Mouse (Mus musculus): ENCODE data around the gene Atat1.
A peak's percentile ranks its signal among the peaks of the same experiment; 100 is the strongest.

The Atat1 gene

DNA sequence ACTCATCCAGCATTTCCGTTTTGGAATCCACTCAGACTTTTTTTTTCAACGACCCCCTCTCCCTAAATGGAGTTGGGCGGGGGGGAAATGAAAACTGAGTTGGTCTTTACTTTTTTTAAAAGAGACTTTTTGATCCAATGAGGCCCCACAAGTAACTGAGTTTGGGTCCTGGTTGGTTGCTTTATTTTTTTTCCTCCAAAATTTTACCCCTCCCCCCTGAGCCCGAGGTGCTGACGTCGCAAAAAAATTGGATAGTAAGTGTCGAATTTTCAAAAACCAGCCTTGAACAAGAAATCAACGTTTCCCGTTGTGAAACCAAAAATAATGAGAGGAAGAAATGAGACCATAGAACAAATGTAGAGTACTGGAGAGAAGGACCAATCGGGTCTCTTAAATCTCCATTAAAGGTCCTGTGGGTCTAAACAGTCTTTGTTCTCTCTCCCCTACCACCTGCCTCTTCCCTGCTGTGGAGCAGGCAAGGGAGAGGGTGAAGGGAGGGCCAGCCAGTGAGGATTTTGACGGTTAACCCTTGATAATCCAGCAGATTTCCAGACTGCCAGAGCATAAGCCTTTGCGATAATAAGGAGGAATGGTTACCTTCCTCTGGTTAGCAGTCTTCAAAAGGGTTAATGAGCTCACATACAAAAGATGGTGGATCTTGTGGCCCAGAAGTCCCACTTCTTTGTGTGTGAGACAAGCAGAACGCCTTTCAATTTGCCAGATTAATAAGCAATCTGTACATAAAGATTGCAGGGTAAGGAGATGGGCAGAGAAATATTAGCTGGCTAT lies 7.8 kb upstream of the Atat1 start:
- peak; percentile 81 for DNase-seq (ENCODE audit: low read depth, low spot score)

DNA sequence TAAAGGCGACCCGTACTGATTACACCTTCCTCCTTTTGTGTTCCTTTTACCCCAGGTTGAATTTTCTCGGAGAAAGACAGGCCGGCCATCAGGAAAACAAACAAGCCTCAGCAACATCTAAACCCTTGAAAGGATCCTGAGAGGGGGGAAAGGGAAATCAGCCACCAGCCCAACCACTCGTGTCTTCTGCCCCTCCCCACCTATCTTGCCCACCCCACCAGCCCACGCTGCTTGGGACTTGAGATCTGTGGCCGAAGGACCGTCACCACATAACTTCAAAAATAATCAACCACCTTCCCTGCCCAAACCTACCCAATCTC lies 7.2 kb upstream of the Atat1 start:
- DNase-seq (ENCODE audit: low read depth, low spot score): no peak

DNA sequence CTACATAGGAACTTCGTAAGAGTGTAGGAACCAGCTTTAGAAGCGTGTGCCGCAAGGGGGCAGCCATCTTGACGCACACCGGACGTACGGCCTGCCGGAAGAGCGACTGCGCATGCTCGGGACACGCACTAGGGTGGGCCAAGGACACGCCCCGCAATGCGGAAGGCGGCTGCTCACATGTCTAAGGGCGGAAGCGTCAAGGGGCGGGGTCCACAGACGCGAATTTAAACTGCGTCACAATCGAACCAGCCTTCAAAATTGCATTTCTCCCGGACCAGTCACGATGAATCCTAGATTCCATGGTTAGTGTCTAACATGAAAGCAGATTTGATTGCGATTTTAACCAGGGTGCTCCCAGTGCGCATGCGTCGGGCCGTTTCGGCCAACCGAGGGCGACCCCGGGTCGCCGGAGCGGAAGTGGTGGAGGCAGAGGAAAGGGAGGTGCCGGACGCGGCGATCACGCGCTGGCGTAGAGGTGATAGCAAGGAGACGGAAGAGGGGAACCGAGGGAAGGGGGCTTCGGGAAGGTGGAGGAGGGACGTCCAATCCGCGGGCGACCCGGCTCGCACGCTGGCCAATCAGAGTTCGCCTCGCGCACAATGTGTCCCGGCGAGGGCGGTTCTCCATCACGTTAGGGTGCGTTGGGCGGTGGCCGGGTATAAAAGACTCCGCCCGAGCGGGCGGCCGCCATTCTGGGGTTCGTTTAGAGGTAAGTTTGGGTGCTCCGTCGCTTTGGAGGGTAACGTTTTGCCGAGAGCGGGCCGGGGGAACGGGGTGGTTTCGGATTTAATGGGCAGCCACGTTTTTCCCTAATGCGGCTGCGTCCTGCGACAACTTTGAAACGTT lies 6.6 kb upstream of the Atat1 start, which contains the start of the genes Mrps18b and Ppp1r10:
Gene Mrps18b, minus strand, starts transcription at position 93 of the 846 bp plus-strand sequence.
Gene Ppp1r10, plus strand, starts transcription at position 138 of the 846 bp plus-strand sequence.
- peak; percentile 98 for DNase-seq (ENCODE audit: low read depth, low spot score)

DNA sequence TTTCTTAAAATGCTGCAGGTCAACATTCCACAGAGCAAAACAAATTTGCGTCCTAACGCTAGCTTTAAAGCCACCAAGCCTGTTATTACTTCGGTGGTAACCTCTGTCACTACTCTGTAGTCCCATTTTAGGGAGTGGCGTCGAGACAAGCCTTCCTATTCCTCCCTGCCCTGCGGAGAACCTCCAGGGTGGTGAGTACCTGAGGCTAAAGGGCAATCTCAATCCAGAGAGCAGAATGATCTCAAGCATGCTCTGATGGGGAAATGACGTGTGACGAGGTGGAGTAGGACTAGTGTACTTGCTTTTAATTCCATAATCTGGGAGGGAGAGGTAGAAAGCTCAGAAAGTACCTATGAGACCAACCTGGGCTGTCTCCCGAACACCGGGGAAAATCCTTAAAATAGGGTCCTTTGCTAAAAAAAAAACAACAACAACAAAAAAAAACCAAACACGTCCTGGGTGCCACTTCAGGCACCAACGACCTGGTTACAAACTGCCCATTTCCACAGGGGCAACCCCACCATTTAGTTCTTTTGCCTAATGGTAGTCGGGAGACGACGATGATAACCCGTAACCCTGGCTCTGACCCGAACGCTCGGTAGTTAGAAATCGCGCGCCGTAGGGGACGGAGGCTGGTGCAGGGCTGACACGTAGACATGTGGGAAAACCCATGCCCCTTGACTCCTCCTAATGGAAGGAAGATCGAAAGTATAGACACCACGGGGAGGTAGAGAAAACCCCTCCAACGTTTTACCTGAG lies 5.8 kb upstream of the Atat1 start:
- no peak for DNase-seq (ENCODE audit: low read depth, low spot score)

DNA sequence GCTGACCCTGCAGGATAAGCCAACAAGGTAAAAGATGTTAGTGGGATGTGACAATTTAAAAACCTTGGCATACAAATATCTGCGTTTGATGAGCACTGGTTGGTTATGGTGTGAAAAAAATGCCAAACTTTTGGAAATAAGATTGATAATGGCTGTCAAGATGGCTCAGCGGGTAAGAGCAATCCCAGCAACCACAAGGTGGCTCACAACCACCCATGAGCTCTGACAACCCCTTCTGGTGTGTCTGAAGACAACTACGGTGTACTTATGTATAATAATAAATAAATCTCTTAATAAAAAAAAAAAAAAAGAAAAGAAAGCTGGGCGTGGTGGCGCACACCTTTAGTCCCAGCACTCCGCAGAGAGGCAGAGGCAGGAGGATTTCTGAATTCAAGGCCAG lies 5.1 kb upstream of the Atat1 start:
- DNase-seq (ENCODE audit: low read depth, low spot score): no peak

DNA sequence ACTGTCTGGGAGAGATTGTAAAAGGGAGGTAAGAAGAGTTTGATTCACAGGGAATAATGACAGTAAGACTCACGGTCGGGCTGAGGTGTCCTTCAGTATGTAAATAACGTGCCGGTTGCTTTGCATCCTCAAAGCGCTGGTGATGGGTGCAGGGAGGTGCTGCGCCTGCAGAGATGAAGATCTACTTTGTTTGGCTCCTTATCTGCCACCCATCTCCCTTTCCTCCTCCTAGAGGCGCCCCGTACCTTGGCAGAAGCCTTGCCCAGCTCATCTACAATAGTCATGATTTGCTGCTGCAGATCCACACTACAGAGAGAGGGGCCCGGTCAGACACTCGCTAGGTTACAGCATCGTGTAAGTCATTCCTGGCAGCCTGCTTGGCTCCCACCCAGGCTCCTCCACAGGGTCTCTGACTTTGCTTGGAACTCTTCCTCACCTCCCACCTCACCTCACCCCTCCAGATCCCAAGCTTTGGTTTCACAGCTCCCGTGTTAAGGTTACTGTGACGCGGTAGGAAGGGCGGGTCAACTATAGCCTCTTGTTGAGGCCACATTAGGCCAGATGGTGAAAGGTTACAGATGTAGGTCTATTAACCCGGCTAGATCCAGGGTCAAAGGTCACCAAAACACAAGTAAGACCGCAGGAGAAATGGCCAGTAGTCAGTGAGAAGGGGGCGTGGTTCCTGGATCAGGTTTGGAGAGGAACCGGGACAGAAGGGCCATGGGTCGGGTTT lies 523 bp downstream of the Atat1 start:
- no peak for DNase-seq (ENCODE audit: low read depth, low spot score)

DNA sequence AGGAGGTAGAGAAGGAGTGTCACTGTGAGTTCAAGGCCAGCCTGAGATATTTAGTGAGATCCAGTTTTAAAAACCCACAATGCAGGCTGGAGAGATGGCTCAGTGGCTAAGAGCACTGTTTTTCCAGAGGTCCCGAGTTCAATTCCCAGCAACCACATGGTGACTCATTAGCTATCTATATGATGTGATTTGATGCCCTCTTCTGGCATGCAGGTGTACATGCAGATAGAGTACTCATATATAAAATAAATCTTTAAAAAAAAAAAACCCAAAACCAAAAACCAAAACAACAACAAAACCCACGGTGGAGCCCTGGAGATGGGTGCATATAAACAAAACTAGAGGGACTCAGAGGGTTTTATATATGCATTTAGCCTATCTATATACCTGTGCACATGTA lies 2.3 kb downstream of the Atat1 start:
- no peak for DNase-seq (ENCODE audit: low read depth, low spot score)

DNA sequence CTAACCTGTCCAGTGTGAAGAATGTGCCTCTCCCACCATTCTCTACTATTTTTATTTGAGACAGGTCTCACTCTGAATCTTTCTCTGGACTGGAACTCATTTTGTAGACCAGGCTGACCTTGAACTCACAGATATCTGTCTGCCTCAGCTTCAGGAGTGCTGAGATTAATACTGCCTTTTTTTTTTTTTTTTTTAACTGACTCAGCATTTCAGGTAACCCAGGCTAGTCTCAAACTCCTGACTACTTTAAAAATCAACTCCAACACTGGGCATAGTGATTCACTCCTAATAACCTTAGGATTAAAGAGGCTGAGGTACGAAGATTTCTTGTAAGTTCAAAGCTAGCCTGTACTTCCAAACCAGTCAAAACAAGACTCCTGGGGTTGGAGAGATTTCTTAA lies 4.3 kb downstream of the Atat1 start:
- DNase-seq (ENCODE audit: low read depth, low spot score): no peak

DNA sequence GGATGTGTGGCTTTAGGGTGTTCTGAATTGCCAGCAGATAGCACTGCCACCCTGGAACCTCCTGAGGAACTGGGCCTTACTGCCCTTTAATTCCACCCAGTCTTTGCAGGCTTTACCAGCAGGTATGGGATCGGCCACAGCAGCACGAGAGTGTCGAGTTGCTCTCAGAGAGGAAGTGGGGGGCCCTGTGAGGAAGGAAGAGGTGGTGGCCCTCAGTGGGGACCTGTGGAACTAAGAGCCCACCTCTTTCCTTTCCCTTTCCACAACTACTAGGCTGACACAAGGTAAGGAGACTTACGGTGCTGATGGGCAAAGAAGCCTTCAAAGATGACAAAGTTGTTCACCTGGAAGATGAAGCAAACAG lies 5.9 kb downstream of the Atat1 start:
- DNase-seq (ENCODE audit: low read depth, low spot score): no peak

DNA sequence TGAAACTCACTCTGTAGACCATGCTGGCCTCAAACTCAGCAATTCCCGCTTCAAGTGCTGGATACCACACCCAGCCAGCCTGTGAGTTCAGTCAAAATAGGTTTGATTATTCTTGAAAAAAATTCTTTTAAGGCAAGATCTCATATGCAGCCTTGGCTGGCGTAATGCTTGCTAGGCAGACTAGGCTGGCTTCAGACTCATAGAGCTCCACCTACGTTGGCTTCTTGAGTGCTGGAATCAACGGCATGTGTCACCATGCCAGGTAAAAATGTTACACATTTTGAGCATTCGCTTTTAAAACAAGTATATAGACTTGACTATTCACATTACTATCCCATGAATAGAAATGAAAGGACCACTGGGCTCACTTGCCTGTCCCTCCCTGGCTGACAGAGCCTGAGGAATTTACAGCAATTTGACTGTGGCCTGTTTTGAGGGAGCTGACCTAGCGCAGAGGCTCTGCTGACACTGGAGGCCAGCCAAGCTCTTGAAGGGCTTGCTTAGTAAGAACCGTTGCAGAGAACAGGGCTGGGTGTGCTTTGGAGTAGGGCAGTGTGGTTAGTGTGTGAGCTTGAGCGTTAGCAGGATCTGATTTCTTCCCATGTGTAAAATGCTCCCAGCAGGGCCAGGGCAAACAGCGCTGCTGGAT lies 6.4 kb downstream of the Atat1 start:
- DNase-seq (ENCODE audit: low read depth, low spot score): no peak

DNA sequence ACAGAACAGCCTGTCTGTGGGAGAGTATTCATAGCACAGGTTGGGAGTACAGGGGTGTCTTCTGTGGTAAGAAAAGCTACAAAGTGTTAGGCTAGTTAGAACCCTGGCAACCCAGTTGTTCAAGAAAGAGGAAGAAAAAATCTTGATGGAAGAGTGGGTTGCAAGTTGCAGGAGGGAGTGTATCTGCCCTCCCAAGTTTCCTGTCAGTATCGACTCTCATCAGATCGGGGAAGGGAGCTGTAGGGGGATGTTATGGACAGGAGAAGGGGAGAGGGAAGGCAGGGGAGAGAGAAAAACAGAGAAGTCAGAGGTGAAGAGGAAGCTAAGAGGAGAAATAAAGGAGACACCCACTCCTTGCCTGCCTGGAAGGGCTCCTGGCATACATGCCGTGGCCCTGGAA lies 9.2 kb downstream of the Atat1 start:
- DNase-seq (ENCODE audit: low read depth, low spot score): no peak

DNA sequence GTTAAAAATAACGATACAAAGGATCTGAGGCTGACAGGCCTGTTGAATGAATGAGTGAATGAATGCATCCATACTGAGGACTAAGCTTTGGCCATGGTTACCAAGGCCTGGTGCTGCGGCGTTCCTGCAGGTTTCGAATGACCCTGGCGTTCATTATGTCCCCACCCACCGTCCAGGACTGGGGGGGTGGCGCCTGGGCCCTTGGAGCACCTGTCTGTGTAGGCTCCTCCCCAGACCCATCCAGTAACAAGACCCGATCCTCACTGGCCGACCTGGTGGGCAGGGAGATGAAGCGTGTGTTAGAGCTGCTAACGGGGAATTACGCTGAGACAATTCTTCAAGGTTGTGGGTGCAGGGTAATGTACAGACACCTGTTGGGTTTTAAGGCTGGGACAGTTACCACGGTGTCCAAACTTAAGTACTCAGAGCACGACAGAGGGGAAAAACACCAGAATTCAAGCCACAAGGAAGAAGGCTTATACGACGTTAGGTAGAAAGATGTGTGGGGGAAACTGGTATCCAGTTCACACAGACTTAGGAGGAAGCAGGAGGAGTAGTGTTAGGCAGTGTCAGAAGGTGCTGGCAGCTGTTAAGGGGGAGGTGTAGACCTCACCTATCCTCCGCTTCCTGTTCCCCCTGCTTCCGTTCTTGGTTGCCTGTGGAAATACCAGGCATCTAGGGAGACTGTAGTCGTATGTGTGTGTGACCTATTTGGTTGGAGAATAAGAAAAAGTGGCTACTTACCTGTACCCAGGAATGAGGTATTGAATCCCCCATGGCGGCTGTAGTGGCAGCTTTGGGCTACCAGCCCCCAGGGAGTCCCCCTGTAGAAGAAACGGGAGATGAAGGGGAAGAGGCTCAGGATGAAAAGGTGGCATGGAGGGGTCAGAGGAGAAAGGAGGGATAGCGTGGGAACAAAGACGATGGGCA lies 12.0 kb downstream of the Atat1 start:
- no peak for DNase-seq (ENCODE audit: low read depth, low spot score)

DNA sequence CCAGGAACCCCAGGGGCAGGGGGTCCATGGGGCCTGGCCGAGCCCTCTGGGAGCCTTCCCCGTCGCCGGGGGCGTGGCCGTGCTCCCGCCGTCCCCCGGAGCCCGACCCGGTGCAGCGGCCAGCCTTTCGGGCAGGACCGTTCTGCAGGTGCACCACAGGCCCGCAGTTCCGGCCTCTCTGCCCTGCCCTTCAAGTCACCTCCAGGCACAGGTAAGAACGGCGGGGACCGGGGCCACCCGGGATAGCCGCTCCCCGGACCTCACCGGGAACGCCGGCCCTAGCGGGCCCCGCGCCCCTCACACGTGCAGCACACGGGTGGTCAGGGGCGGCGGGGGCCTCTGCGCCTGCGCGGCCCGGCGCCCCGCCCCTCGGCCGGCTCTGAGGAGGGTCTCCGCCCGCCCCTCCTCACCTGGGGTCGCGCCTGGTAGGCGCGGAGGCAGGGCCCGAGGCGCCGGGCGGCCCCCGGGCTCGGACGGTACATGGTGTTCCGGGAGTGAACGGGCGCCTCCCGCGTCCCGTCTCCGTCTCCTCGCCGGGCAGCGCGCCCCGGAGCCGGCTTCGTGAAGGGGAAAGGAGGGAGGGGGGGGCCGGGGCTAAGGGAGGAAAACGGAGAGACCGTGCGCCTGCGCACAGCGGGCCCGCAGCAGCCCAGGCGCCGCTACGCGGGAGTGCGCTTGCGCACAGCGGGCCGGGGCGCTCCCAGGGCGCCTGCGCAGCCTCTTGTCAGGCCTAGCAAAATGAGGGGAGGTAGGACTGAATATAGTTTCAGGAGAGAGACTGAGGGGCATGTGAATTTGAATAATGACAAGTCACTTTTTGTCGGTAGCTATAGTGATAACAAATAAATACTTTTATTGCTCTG lies 12.9 kb downstream of the Atat1 start, which contains the start of gene 2310061I04Rik:
Gene 2310061I04Rik, minus strand, starts transcription at position 651 of the 863 bp plus-strand sequence.
- peak; percentile 89 for DNase-seq (ENCODE audit: low read depth, low spot score)

DNA sequence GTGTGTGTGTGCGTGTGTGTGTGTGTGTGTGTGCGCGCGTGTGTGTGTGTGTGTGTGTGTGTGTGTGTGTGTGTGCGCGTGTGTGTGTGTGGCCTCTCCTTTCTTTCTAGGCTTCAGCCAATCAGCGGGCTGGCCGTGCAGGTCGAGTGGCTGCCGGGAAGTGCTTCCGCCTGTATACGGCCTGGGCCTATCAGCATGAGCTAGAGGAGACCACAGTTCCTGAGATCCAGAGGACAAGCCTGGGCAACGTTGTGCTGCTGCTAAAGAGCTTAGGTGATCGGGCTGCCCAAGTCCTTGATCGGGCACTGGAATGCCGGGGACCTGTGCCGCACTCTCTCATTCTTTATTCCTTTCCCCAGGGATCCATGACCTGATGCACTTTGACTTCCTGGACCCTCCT lies 22.1 kb downstream of the Atat1 start:
- DNase-seq (ENCODE audit: low read depth, low spot score): no peak

DNA sequence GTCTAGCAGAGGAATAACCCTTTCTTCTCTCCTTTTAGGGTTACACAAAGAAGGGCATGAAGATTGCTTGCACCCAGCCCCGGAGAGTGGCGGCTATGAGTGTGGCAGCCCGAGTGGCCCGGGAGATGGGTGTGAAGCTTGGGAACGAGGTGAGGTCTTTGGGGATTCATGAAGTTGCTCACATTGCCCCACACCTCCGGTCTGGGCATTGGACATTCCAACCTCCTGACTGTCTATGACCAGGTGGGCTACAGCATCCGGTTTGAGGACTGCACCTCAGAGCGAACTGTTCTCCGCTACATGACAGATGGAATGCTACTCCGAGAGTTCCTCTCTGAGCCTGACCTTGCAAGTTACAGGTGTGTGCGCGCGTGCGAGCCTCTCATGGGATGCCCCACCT lies 26.1 kb downstream of the Atat1 start:
- no peak for DNase-seq (ENCODE audit: low read depth, low spot score)

DNA sequence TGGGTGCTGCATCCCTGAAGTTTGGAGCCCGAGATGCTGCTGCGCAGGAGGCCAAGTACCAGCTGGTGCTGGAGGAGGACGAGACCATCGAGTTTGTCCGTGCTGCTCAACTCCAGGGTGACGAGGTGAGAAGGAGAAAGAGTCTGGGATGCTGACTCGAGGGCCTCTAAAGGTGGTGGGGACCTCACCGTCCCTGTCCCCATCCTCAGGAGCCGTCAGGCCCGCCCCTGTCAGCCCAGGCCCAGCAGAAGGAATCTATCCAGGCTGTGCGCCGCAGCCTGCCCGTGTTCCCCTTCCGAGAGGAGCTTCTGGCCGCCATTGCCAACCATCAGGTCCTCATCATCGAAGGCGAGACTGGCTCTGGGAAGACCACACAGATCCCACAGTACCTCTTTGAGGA lies 27.0 kb downstream of the Atat1 start:
- DNase-seq (ENCODE audit: low read depth, low spot score): no peak

DNA sequence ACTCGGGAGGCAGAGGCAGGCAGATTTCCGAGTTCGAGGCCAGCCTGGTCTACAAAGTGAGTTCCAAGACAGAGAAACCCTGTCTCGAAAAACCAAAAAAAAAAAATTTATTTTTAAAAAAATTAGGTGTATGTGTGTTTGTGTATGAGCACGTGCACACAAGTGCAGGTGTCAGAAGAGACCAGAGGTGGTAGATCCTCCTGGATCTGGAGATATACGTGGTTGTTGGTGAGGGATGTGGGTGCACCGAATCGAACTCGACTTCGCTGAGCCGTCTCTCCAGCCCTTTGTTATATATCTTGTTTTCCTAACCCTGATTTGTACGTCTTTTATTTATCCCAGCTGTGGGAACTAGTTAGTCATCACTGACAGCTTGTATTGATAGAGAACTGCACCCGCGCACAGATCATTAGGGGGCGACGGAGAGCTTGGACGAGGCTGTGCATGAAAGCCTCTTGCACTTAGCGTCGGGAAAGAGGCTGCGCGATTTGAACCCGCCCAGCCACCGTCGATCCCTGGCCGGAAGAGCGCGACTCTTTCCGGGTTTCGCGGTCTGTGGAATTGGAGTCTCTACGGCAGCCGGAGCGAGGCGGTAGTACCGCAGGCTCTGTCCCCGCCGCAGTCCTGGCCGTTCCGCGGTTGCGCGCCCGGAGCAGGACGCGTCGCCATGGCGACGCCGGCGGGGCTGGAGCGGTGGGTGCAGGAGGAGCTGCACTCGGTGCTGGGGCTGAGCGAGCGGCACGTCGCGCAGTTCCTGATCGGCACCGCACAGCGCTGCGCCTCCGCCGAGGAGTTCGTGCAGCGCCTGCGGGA lies 30.4 kb downstream of the Atat1 start, which contains the start of gene Dhx16:
Gene Dhx16, plus strand, starts transcription at position 575 of the 813 bp plus-strand sequence.
- peak; percentile 93 for DNase-seq (ENCODE audit: low read depth, low spot score)

DNA sequence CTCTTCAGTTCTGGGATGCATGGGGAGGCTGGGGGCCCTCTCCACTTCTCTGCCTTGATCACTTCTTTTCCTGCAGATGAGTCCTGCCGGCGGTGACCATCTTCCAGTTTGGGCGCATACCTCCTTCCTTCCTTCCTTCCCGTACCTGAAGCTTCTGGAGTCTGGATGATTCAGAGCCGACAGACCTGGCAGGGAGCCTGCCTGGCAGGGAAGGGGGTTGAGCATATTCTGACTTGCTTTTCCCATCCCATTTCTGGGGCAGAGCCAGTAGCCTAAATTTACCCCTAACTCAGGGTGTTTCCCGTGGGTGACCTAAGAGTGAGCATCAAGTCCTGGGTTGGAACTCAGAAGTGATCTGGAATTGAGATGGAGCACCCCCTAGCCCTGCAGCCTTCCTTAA lies 35.2 kb downstream of the Atat1 start:
- no peak for DNase-seq (ENCODE audit: low read depth, low spot score)
